Mouse (Mus musculus) thymus, adult 18-20 months (tissue): Measurements from ENCODE around the gene Pla2g10.
A peak's percentile ranks its signal among the peaks of the same experiment; 100 is the strongest.
"Not testable (repeated sequence)": the region's sequence is repeated elsewhere in the genome, so short reads cannot be mapped to it uniquely, and the experiment has no call there.

Experiments
- DNase-seq, 2 experiments: peaks; one replicate each; pipeline ENCODE4 v3.0.0; 2022; ENCODE audit warnings: mixed read lengths in 2 of 2

Pla2g10 gene

DNA sequence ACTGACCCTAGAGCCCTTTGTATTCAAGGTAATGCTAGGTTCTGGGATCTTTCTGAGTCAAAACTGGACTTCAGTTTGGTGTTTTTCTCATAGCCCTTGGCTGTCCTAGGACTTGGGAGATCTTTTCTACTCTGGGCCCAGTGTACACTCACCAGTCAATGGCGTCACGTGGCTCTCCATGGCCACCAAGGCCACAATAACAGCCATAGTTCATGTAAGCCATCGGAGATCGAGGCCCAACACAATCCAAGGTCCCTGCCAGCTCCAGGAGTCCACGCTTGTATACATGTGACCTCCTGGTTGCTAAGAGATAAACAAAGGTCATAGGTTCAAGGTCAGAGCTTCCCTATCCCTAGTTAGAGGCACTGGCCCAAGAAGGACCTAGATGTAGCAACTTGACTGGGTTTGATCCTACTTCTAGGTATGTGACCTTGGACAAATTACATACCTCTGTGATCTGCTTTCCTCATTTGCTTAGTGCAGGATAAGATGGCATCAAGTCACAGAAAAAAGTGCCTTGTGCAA, 2.9 kb downstream of the Pla2g10 start:
- DNase-seq = no peak

DNA sequence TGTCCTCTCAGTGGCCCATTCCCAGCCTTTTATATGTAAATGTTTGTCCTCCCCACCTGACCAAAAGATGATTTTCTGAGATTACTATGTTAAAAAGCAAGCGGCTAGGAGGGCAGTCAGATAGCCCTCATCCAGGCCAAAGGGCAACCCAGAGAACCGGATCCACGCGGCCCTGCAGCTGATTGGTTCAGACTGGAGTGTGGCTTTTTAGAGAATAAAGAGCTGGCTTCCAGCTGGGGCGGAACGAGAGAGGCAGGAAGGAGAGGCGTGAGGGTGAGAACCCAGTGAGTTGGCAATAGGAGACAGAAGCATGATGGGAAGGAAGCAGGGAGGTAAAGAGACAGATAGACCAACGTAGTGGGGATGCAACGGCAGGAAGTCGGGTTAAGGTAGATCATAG, 7.8 kb downstream of the Pla2g10 start:
- no peak for DNase-seq

DNA sequence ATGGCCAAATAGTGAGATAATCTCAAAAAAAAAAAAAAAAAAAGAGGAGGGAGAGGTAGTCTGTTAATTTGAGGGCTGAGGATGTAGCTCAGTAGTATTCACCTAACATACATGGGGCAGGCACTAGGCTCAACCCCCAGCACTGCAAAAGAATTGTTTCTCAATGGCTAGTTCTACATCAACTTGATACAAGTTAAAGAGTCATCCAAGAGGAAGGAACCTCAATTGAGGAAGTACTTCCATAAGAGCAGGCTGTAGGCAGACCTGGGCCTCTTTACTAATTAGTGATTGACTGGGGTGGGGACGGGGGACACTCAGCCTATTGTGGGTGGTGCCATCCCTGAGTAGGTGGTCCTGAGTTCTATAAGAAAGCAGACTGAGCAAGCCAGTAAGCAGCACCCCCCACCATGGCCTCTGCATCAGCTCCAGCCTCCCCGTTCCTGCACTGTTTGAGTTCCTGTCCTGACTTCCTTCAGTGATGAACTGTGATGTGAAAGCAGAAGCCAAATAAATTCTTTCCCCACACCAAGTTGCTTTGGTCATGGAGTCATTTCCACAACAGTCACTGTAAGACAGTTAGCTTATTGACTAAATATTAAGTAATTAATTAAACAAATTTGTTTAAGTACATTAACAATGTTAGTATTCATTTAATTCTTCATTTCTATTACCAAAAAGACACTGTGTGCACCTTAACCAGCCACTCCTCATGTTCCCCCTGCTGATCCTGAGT, 13.8 kb downstream of the Pla2g10 start:
- no peak for DNase-seq

DNA sequence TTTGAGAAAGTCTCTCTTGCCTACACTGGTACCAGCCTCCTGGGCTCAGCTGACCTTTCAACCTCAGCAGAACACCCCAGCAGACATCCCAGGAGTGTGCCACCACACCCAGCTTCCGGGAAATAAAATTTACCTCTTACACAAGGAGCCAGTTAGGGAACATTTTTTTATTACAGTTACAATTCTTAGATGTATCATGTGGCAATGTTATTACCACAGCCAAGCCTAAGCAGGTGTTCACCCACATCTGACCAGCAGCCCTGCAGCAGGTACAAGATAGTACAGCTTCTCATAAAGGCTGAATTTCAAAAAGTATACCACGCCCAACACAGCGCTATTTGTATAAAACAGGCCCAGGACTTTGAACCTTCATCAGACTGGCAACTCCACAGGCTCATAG, 15.9 kb downstream of the Pla2g10 start:
- DNase-seq = no peak

DNA sequence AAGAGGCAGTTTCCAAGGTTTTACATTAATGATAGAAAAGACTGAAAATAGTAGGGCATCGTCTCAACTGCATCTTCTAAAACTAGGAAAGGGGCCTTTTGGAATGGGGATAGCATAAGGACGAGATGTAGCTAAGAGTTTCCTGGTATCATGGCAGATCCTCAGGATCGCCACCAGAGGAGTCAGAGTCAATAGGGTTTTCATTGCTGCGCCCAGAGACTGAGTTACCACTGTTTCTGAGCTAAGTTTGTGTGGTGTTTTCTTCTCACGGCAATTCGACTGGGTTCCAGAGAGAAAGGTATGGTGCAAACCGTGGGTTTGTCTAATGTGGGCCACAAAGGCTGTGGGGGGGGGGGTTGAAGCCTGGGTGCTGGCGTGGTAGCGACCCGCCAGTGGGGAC, 26.1 kb downstream of the Pla2g10 start:
- DNase-seq = no peak

DNA sequence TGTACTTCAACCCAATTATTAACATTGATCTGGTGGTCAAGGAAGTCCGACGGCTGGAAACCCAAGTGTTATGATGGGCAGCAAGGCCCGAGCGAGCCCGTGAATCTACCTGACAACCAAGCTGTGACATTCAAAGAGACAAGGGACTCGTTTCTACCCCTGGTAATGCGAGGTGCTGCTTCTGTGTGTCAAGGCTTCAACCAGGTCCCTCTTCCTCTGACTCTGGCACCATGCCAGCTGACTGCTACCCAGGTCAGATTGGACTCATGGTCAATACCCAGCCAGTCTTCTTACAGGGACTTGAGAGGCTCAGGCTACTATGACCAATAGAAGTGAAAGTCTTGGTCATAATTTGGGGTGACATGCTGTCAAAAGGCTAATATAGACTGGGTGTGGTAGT, 28.6 kb downstream of the Pla2g10 start:
- no peak for DNase-seq

DNA sequence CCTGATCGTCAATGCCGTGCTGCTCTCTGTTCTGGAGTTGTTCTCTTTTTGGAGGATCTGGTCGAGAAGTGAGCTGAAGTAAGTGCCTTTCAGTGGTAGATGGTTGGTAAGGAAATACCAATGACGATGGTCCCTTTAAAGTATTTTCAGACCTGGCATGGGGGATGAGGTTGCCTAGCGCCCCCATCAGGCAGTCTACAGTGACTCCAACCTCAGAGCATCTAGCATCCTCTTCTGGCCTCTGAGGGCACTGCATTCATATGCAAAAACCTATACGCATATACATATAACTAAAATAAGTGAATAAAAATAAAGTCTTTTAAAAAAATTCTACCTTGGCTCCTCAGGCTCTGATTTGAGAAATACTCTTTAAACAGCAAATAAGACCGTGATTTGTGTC, 31.8 kb downstream of the Pla2g10 start:
- DNase-seq = no peak

DNA sequence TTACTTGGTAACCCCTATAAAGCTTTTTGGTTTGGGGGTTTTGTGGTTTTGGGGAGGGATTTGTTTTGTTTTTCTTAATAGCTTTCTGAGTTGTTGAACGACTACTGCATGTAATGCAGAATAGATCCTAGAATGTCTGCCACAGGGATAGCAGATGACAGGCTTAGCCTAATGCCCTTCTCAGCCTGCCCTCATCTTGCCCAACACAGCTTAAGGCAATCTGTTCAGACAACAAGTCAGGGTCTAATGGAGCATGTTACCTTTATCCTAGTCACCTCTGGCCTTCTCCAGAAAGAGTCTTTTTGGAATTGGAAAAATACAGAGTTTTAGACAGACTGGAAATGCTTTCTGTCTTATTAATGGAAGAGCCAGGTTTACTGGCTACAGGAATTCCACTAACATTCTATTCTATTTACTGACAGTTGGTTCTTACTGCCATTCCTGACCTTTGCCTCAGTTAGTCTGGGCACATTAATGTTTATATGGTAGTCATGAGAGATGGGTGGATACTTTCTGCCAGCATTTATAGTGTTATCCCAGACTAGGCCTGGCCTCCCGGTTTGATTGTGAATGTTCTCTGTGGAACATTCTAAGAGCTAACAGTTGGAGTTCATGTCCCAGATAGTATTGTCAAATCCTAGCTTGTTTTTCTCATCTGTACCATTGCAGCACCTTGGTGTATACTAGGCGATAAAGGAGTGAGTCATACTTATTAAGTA, 52.0 kb downstream of the Pla2g10 start:
- DNase-seq = no peak

DNA sequence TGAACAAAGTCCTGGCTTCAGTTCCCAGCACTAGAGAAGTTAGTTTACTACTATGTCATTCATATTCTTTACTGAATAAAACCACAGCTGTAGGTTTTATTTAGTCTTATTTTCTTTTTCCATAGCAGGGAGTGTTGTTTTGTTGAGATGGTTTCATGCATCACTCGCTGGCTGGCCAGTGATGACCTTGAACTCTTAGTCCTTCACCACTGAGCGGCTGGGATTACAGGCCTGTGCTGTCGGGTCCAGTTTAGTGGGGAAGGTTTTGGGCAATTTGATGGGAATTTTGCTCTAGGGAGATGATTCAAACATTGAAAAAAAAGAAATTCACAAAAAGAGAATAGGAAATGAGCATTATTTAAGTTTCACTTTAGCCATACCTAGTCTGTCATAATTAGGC, 56.3 kb downstream of the Pla2g10 start:
- no peak for DNase-seq

DNA sequence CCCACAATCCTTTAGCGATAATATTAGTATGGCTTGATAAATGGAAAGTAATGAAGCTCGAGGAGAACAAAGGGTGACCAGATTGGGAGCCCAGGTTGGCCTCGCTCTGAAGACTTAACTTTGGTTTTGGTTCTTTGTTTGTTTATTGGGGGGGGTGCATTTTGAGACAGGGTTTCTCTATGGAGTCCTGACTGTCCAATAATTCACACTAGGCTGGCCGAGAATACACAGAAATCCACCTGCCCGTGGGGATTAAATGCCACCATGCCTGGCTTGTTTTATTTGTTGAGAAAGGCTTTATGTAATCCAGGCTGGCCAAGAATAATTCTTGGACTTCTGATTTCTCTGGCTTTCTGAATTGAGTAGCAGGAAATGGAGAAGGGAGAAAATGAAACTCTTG, 57.7 kb downstream of the Pla2g10 start:
- no peak for DNase-seq

DNA sequence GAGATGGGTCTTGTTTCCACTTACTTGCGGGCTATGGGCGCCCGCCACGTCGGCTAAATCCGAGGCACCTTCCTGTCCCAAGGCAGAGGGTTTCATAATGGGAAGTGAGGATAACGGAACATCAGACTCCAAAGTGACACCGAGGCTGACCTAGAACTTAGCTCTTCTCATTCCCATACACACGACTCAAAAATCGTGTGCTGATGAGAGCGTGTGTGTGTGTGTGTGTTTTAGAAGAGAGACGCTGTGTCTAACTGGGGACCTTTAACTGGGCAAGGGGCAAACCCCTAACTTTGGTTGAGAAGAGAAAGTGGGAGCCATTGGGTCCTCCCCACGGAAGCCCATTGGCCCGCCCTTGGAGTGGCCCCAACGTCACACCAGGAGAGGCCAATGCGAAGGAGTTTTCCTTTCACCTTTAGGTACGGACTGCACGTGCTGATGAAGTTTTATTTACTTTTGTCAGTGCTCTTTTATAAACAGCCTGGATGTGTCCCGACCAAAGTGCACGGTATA, 58.3 kb downstream of the Pla2g10 start:
- DNase-seq = peak; percentile 42 to 54

DNA sequence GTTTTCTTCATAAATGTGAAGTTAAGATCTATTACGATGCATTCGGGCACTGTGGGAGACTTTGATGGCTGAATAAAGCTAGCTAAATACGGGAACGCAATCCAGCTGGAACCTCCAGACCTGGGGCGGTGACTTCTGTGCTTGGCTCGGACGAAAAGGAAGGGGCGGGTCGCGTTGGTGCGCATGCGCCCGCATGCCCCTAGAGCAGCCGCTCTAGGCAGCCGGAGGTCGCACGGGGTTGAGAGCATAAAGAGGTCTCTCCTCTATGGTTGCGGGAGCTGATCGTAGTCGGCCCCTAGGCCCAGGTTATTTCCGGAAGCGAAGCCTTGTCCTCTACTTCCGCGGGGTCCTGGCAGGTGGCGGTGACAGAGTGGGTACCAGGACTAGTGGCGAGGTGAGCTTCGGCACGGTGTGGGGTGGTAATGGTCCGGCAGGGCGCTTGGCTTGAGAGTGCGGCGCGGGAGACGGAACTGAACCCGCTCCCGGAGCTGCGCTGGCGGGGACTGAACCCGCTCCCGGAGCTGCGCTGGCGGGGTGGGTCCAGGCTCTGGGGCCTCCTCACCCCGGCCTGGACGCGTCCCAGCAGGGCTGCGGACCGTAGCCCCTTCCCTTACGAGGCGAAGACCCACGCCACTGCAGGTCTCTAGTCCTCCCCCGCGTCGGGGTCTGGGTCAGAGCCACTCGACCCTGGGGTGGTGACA, 58.9 kb downstream of the Pla2g10 start, which contains the start of the genes Bfar and 3110001I22Rik:
Bfar (plus strand) TSS at position 174 of the 701 bp plus-strand sequence.
3110001I22Rik (plus strand) TSS at position 245 of the 701 bp plus-strand sequence.
- peak; percentile 85 to 87 for DNase-seq

DNA sequence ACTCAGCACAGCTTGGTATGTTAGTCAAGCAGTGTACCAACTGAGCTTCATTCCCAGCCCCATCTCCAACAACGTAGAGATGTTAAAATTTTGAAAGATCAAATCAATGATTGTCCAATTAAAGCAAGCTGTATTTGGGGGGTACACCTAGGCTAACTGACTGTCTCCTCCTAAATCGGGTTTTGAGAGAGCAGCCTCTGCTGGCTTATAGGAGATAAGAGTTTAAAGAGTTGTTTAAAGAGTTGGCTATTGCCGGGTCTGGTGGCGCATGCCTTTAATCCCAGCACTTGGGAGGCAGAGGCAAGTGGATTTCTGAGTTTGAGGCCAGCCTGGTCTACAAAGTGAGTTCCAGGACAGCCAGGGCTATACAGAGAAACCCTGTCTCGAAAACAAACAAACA, 59.9 kb downstream of the Pla2g10 start:
- DNase-seq = not testable (repeated sequence)

DNA sequence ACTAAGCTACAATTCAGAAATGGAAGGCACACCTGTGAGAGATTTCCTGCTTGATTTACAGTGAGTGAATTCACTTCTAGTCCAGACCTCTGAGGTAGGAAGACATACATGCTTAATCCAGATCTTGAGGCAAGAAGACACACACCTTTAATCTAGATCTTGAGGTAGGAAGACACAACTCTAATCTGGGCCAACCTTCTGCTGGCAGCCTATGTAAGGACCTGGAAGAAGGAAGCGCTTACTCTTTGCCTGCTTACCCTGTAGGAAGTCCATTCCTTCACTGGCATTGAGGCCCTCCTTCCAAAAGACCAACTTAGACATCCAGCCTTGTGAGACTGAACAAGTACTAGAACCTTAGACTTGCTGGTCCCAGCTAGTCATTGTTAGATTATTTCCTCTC, 61.5 kb downstream of the Pla2g10 start:
- no peak for DNase-seq

DNA sequence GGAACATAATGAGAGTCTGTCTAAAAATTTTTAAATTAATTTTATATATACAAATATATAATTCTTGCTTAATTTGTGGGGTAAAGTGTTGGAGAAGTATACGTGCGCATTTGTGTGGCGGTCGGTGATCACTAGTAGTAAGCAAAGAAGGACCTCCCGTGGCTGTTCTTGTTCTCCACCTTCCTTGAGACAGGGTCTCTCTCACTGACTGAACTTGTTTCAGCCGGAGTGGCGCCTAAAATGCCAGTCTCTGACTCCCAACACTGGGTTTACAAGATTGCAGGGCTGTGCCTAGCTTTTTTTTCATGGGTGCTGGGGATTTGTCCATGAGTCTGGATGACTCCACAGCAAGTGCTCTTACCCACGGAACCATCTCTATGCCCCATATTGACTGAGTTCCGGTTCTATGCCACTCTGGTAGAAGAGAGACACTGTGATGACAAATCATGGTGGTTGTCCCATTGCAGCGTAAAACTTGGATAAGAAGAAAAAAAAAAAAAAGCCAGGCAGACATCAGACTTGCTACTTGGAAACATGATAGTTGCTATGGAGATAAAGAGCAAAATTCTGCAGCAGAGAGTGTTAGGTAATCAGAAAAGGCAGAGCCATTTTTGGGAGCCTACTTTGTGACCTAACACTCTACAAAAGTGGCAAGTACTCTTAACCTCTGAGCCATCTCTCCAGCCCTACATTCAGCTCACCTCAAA, 62.2 kb downstream of the Pla2g10 start:
- peak in 1 of 2 experiments; percentile 8 for DNase-seq

DNA sequence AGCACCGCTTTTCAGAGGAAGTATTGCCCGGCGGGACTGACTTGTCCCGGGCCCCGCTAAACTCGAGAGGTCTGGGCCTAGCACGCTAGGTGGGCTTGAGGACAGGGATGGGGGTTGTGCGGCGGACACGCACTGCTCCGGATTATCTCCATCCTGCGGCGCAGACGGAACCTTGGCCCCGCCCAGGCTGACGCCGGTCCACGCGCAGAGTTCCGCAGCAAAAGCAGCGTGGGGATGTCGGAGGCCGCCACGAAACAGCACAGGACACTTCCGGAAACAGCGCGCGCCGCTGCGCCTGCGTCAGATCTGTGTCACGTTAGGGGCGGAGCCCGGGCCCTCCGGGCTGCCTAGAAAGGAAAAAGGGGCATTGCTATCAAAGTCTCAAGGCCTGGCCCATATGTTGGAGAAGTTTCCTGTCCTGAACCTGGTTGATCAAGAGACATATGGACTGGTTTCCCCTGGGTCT, 62.9 kb downstream of the Pla2g10 start, which contains the start of gene Parn:
Parn (minus strand) TSS at position 293 of the 466 bp plus-strand sequence.
- peak; percentile 90 to 93 for DNase-seq
